In genomic region chr12:9002038-9002648, GRCm38 (mm10) we compare ENCODE assay signal across 8 mouse cellular contexts. TPM values are rescaled to one million over a fixed set of nuclear protein-coding genes. Genes with fewer than 3 reads are reported as not detected.
DNase-seq lines count a peak whose midpoint lies in the region; ATAC-seq and TF ChIP-seq lines count a peak whose summit lies in the region.

No protein-coding gene starts in this region.

- intact Hi-C loops in left cerebral cortex, postnatal 25 days (cut with DNase I): loop anchor here (1.0 kb wide), 1 partner anchor 113 kb away; no protein-coding TSS in a partner anchor

- H3K4me3 ChIP-seq in cerebellum, adult 2 months (replicated peaks; ENCODE audit: insufficient read depth, low read depth, low read length): no peak overlapping the region
- H3K4me3 ChIP-seq in forebrain, postnatal 0 days (ENCODE audit: low read depth, low read length): no peak overlapping the region
- no peak overlapping the region for H3K4me3 ChIP-seq in hindbrain, postnatal 0 days (ENCODE audit: low read length)

- no peak for TF ChIP-seq POLR2A in cerebellum, adult 2 months (IDR thresholded peaks at IDR 0.05; ENCODE audit: borderline replicate concordance, insufficient read depth, low read length)

- DNase-seq in 416B (ENCODE audit: low read depth): peak; percentile 84
- DNase-seq in Muller cell, postnatal 12 days (ENCODE audit: inconsistent ontology term): peak; percentile 84
- DNase-seq in cerebellum, adult 2 months: peak; percentile 55 to 70
- DNase-seq in forebrain, postnatal 0 days: peak; percentile 88
- peak; percentile 94 for DNase-seq in hindbrain, postnatal 0 days (ENCODE audit: low spot score)
- peak; percentile 36 to 79 for DNase-seq in left cerebral cortex, postnatal 25 days (ENCODE audit: low spot score in 2 of 2)
- peak; percentile 74 for DNase-seq in telencephalon, adult 2 months (ENCODE audit: low read depth, low spot score)

- no peaks in the 10 kb centered on the region for H3K27me3 ChIP-seq in cerebellum, adult 2 months (ENCODE audit: control insufficient read depth, insufficient read depth, low read length)
- H3K27me3 ChIP-seq in forebrain, postnatal 0 days (ENCODE audit: insufficient read depth, low read length): no peaks in the 10 kb centered on the region
- no peaks in the 10 kb centered on the region for H3K27me3 ChIP-seq in hindbrain, postnatal 0 days (ENCODE audit: insufficient read depth, low read length)

- ATAC-seq in forebrain, postnatal 0 days: peak; percentile 83
- ATAC-seq in hindbrain, postnatal 0 days: peak; percentile 76; the same call in 1 of the 2 replicates
- peak; percentile 87 for ATAC-seq in monocyte, adult 5-6 weeks (replicated peaks; ENCODE audit: insufficient number of reproducible peaks, low FRiP score, low TSS enrichment, poor library complexity, severe bottlenecking)

- H3K27ac ChIP-seq in cerebellum, adult 2 months (ENCODE audit: insufficient read depth, low read length): no peak overlapping the region
- H3K27ac ChIP-seq in forebrain, postnatal 0 days (ENCODE audit: low read depth, low read length): no peak overlapping the region
- H3K27ac ChIP-seq in hindbrain, postnatal 0 days: no peak overlapping the region

- no peaks in the 10 kb centered on the region for H3K9me3 ChIP-seq in forebrain, postnatal 0 days (ENCODE audit: low read length)
- no peaks in the 10 kb centered on the region for H3K9me3 ChIP-seq in hindbrain, postnatal 0 days (ENCODE audit: low read length)

- H3K36me3 ChIP-seq in forebrain, postnatal 0 days (ENCODE audit: insufficient read depth): peaks cover 12% of the 10 kb centered on the region
- H3K36me3 ChIP-seq in hindbrain, postnatal 0 days (ENCODE audit: insufficient read depth, low read length): no peaks in the 10 kb centered on the region

- TF ChIP-seq CTCF in cerebellum, adult 2 months (IDR thresholded peaks at IDR 0.05; ENCODE audit: borderline replicate concordance, insufficient read depth, low read depth, low read length): peak; percentile 79
- peak; percentile 84 for TF ChIP-seq CTCF in forebrain, postnatal 0 days (IDR thresholded peaks at IDR 0.05; ENCODE audit: low read depth)
- peak; percentile 83 for TF ChIP-seq CTCF in hindbrain, postnatal 0 days (IDR thresholded peaks at IDR 0.05; ENCODE audit: low read depth)

- H3K4me2 ChIP-seq in forebrain, postnatal 0 days (ENCODE audit: low read depth): no peak overlapping the region
- 0 out of 2 replicates have a peak overlapping the region, but pooled peaks have one; percentile 3 for H3K4me2 ChIP-seq in hindbrain, postnatal 0 days (ENCODE audit: low read depth, low read length)

- 7% methylated on average over 5 of the region's 5 CpGs for WGBS in cerebellum, adult 2 months
- 4% methylated on average over 5 of the region's 5 CpGs for WGBS in forebrain, postnatal 0 days
- WGBS in hindbrain, postnatal 0 days: 8% methylated on average over 5 of the region's 5 CpGs

- H3K9ac ChIP-seq in forebrain, postnatal 0 days: no peak overlapping the region
- H3K9ac ChIP-seq in hindbrain, postnatal 0 days (replicated peaks; ENCODE audit: low read length): no peak overlapping the region

- H3K4me1 ChIP-seq in cerebellum, adult 2 months (ENCODE audit: control insufficient read depth, insufficient read depth, low read length): no peaks in the 10 kb centered on the region
- H3K4me1 ChIP-seq in forebrain, postnatal 0 days (ENCODE audit: insufficient read depth): no peaks in the 10 kb centered on the region
- no peaks in the 10 kb centered on the region for H3K4me1 ChIP-seq in hindbrain, postnatal 0 days (ENCODE audit: insufficient read depth, low read length)

RNA-seq across cellular contexts. Expression of gene Ttc32, which starts 27.7 kb away (rescaled TPM):
- 6.3 and 6.5 TPM in 2 replicates for polyA plus RNA-seq in cerebellum, adult 2 months (2012; rRNA removed)
- 3.2 and 7.6 TPM in 2 replicates for total RNA-seq in forebrain, postnatal 0 days (2014; rRNA removed)
- polyA plus RNA-seq in forebrain, postnatal 0 days (2015; fragmentation: Nextera tagmentation; extraction: Ambion mirVana): 5.1 and 6.9 TPM in 2 replicates
- 8.8 and 16.1 TPM in 2 replicates for total RNA-seq in hindbrain, postnatal 0 days (2014; rRNA removed)
- polyA plus RNA-seq in hindbrain, postnatal 0 days (2015; fragmentation: Nextera tagmentation; extraction: Ambion mirVana): 7.9 and 8.1 TPM in 2 replicates
- 1 to 10 TPM; 3.2 to 5.2 TPM for total RNA-seq in left cerebral cortex, postnatal 25 days (2021)
- total RNA-seq in monocyte, adult 5-6 weeks (2017): 8.6 to 16.4 TPM (median 15.7 TPM) in 3 replicates

RNA-seq across cellular contexts. Expression of gene Wdr35, which starts 28.5 kb away (rescaled TPM):
- polyA plus RNA-seq in cerebellum, adult 2 months (2012; rRNA removed): 14.4 and 15.1 TPM in 2 replicates
- 24.9 and 27.7 TPM in 2 replicates for total RNA-seq in forebrain, postnatal 0 days (2014; rRNA removed)
- polyA plus RNA-seq in forebrain, postnatal 0 days (2015; fragmentation: Nextera tagmentation; extraction: Ambion mirVana): 15.0 and 22.9 TPM in 2 replicates
- 13.2 and 16.4 TPM in 2 replicates for total RNA-seq in hindbrain, postnatal 0 days (2014; rRNA removed)
- polyA plus RNA-seq in hindbrain, postnatal 0 days (2015; fragmentation: Nextera tagmentation; extraction: Ambion mirVana): 19.8 and 20.3 TPM in 2 replicates
- 10 to 100 TPM; 44.9 to 46.1 TPM for total RNA-seq in left cerebral cortex, postnatal 25 days (2021)
- total RNA-seq in monocyte, adult 5-6 weeks (2017): 0.67 to 1.3 TPM (median 1.2 TPM) in 3 replicates

RNA-seq across cellular contexts. Expression of gene Matn3, which starts 54.4 kb away (rescaled TPM):
- not detected in 2 replicates for polyA plus RNA-seq in cerebellum, adult 2 months (2012; rRNA removed)
- 0.15 and 0.57 TPM in 2 replicates for total RNA-seq in forebrain, postnatal 0 days (2014; rRNA removed)
- polyA plus RNA-seq in forebrain, postnatal 0 days (2015; fragmentation: Nextera tagmentation; extraction: Ambion mirVana): 0.15 and 0.18 TPM in 2 replicates
- 0.04 and 0.31 TPM in 2 replicates for total RNA-seq in hindbrain, postnatal 0 days (2014; rRNA removed)
- 0.08 and 0.10 TPM in 2 replicates for polyA plus RNA-seq in hindbrain, postnatal 0 days (2015; fragmentation: Nextera tagmentation; extraction: Ambion mirVana)
- under 1 TPM; 0.11 to 0.18 TPM for total RNA-seq in left cerebral cortex, postnatal 25 days (2021)
- total RNA-seq in monocyte, adult 5-6 weeks (2017): not detected in 3 replicates
